Mouse (Mus musculus): ENCODE measurements around the gene Rnf222.

Gene Rnf222

DNA sequence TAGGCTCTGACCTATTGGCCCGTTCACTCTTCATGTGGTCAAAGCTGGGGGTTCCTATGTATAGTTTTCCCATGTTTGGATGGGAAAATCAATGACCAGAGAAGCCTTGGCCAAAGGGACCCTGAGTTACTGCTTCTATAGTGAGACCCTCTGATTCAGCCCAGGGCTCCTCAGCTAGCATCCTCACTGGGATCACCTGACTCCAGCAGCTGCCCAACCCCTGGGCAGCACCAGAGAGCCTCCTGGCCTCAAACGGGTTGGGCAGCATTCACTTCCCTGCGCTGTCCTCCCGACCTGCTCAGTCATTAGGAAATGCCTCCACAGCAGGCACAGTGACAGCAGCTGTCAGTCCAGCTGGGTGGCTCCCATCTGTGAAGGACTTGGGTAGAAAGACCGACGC, at the start of gene Rnf222:
Gene Rnf222, plus strand, starts transcription at position 301 of the 400 bp plus-strand sequence.
- DNase-seq (ENCODE audit: low read depth) = no peak

DNA sequence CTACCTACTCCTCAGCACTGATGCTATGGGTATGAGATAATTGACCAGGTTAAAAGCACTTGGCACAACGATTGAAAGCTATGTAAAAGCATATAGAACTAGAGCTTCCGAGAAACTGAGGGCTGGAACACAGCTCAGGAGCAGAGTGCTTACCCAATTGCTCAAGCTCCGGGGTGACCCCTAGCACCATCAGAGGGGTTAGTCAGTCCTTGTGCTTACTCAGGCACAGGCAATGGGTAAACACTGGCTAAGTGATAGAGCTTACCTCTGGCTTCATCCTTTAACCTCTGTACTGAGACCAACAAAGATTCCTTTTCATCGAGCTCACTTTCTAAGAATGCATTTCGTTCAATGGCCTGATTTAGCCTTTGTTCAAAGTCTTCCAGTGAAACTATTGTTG, 48.7 kb upstream of the Rnf222 start:
- no peak for DNase-seq (ENCODE audit: low read depth)

GRCm38 (mm10) chr11:68850862-68851261, 37.5 kb upstream of the Rnf222 start:
- DNase-seq (ENCODE audit: low read depth) = no peak

DNA sequence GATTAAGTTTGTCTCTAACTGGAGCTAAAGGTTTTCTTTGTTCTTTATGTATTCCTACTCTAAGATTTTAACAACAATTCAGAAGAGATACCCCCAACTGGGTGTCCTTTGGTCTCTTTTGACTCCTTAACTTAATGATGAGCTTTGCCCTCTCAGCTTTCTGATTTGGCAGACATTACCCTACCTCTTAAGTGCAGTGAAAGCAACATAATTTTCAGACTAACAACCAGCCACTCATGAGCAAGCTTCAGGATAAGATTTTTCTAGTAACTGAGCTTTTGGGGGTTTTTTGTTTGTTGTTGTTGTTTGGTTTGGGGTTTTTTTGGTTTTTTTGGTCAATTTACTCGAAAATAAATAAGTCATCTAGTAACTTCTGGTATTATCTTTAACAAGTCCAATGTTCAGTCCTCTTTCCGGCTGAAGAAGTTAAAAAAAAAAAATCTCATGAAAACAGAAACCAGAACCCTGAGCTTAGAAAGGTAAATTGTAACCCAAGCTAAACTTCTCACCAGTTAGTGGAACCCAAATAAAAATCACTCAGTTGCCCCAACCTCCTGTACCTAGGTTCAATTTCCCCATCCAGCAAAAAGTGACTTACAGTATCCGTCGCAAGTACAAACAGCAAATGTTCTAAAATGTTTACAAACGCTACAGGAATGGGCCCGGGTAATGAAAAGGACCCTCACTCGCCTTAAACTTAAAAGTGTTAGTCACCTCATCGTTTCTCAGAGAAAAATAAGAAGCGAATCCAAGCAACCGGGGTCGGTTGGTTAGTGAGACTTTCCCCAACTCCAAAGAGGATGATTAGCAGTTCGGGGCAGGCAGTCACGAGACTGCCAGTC, 36.5 kb upstream of the Rnf222 start:
- no peak for DNase-seq (ENCODE audit: low read depth)

DNA sequence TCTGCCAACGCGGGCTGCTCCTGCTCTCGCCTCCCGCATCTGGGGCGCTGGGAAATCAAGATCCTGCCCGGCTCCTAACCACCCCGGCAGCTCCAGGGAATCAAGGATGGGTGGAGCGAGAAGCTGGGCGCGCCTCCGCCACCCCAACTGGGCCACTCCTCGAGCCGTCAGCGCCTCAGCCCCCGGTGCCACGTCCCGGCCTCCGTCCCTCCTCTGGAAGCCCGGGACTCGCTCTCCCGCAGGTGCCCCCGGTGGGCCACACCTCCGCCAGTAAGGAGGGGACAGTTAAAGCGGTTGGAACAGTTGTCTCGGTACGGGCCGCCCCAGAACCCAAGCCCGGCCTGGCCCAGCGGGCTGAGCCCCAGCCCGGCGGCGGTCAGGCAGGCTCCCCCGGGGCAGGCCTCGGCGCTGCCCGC, 35.9 kb upstream of the Rnf222 start:
- DNase-seq (ENCODE audit: low read depth) = peak; percentile 55

GRCm38 (mm10) chr11:68852932-68853409, 35.4 kb upstream of the Rnf222 start:
- DNase-seq (ENCODE audit: low read depth) = peak; percentile 98

DNA sequence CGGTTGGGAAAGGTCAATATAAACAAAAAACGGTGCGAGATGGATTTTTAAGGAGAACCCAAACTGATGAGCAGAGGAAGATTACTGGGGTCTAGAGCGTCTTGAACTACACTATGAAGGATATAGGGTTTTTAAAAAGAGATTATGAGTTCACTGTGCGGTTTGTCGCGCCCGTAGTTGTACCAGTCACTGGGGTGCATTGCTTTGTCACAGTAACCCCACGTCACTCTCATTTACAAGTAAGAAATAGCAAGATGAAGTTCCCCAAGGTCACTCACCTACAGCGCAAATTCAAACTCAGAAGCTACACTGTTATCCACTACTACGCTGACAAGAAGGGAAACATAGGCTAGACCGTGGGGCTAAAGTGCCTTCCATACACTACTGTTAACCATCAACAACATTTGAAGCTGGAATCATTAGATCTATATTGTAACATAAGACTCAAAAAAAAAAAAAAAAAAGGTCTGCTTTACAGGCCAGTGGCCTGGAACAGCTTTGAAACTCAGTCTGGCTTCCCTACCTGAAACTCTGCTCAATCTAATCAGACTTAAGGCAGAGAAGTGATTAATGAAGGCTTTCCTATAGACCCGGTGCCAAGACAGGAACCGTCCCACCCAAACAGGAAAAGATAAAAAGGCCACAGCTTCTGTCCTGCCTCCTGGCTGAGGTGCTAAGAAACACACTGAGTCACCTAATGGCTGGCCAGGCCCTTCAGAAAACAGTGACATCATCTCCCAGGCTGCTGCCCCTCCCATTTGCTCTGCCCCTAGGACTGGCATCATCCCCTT, 34.5 kb upstream of the Rnf222 start:
- DNase-seq (ENCODE audit: low read depth) = peak; percentile 68

- DNase-seq (ENCODE audit: low read depth) = no peak
Observed at GRCm38 (mm10) chr11:68854621-68855020, 33.7 kb upstream of the Rnf222 start.

- no peak for DNase-seq (ENCODE audit: low read depth)
Observed at GRCm38 (mm10) chr11:68857329-68857728, 31.0 kb upstream of the Rnf222 start.

DNA sequence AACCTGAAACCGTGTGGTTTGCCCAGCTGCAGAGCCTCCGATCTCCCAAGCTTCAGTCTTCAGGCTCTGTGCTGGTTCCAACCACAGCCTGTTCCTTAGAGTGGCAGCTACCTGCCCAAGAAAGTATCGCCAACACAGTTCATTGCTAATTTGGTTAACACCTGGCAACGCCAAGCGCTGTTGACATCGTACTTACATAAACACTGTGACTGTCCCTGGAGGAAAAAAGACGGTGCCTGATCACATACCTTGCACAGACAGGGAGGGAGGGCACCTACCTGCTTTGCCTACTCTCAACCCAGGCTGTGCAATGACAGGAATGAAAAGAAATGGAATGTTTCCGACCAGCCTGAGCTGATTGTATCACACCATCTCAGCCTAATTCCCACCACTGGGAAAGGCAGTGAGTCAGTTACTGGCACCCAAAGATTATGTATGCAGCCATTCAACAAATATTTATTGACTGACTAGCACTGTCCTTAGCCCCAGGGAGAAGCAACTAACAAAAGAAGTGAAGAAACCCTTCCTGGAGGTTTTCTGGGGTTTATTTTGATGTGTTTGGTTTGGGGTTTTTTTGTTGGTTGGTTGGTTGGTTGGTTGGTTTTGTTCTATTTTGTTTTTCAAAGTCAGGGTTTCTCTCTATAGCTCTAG, 28.3 kb upstream of the Rnf222 start:
- no peak for DNase-seq (ENCODE audit: low read depth)

DNA sequence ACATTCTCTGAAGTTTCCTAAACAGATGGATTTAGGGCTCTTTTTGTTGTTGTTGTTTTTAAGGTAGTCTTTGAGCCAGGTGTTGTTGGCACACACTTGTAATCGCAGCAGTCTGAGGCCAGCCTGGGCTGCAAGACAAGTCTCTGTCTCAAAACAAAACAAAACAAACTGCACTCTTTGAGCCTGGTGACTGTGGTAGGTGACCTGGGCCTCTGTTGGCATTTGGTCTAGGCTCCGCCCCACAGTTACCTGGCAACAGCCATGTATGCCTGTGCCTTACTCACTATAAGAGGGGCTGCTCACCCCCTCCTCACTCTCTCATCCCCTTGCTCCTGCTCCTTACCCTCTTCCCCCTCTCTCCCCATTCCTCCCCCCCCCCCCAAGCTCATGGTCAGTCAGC, 26.1 kb upstream of the Rnf222 start:
- DNase-seq (ENCODE audit: low read depth) = no peak

DNA sequence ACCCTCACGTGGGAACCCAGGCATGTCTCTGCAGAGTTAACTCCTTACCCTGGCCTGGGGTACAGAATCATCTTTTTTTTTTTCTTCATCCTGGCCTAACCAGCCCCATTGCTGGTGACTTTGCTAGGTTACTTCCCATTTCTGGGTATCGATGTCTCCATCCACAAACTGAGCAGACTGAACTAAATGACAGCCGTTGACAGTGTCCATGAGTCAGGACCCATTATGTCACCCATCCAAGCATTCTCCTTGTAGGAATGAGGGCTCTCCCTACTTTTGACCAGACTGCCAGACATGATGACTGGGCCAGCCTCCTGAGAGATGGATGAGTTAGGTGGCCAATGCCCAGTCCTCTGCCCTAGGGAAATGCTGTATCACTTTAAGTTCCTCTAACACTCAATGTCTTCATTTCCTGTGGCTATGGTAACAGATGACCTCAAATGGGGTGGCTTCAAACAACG, 24.7 kb upstream of the Rnf222 start:
- DNase-seq (ENCODE audit: low read depth) = no peak

GRCm38 (mm10) chr11:68864544-68865189, 23.7 kb upstream of the Rnf222 start:
- no peak for DNase-seq (ENCODE audit: low read depth)

- DNase-seq (ENCODE audit: low read depth) = no peak
Observed at GRCm38 (mm10) chr11:68871277-68871676, 17.1 kb upstream of the Rnf222 start.

GRCm38 (mm10) chr11:68871748-68872147, 16.6 kb upstream of the Rnf222 start, which contains the start of gene Ndel1:
TSS of gene Ndel1 (minus strand) at chr11:68871858.
- DNase-seq (ENCODE audit: low read depth) = no peak

DNA sequence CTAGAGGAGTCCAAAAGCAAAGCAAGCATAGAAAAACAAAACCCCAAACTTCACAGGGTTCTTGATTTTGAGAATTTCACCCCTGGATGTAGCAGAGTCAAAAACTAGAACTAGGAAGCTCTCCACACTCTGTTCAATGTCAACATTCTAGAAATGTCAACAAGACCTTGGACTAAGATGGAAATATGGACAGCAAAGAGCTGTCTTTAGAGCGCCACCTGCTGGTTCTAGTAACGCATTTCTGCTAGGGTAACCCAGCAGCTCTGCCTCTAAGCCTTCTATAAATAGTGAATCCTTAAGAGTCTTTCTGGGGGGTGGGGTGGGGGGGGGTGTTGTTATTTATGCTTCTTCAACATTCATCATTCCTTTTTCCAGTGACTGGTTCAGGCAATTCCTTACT, 13.5 kb upstream of the Rnf222 start:
- peak; percentile 65 for DNase-seq (ENCODE audit: low read depth)

DNA sequence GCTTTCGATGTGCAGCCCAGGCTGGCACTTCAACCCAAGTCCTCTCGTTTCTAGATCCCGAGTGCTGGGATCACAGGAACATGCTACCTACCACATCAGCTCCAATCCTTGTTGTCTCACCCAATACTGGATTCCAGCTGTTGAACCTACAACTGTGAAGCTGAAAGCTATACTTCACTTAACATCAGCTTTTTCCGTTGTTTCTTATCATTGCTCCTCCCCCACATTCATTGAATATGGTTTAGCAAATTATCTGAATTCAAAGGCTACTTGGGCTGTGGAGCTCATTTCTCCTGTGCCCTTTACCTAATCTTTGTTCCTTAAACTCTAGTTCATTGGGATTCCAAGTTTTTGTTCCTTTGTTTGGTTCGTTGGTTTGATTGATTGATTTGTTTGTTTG, 9.5 kb upstream of the Rnf222 start:
- no peak for DNase-seq (ENCODE audit: low read depth)

DNA sequence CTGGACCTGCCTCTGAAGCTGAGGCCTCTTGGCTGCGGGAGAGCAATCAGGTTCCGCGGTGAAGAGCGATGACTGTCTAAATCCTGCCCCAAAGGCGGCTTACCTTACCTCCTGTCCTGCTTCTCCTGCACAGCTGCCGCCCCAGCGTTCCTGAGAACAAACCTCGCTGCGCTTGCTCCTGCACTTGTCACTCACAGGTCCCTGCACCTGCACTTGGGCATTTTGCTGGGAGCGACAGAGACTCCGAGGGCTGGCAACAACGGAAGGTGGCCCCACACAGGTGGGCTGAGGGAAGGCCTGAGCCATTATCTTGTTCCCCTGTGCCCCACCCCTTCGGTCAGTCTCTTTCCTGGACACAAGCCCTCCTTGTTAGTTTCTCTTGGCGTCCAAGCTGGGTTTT, 6.2 kb upstream of the Rnf222 start:
- no peak for DNase-seq (ENCODE audit: low read depth)

DNA sequence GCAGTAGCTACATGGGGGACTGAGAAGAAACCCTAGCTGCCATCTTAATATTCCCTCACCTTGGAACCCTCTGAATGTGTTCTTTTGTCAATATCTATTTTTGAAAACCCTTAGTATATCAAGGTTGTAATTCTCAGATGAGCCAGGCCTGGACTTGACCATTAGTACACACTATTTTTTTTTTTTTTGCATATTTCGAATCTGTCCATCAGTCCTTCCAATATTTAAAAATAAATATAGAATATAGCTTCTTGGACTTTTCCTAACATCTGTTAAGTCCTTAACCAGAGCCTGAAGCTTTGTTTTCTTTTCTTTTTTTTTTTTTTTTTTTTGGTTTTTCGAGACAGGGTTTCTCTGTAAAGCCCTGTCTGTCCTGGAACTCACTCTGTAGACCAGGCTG, 4.5 kb upstream of the Rnf222 start:
- DNase-seq (ENCODE audit: low read depth) = no peak

DNA sequence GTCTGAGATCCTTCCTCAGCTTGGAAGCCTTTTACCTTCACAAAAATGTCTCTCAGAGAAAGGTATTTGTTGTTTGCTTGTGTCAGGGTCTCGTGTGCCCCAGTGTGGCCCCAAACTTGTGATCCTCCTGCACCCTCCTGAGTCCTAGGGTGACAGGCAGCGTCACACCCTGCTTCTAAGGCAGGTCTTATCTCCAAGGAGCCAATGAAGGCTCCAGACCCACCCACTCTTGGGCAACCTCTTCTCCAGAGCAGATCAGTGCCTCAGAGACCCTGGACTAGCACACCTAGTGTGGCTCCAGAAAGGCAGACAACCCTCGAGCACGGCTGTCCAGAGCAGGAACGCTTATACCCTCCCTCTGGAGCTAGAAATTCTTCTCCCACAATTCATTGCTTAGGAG, 4.0 kb upstream of the Rnf222 start:
- DNase-seq (ENCODE audit: low read depth) = peak; percentile 55

GRCm38 (mm10) chr11:68886091-68886490, 2.3 kb upstream of the Rnf222 start:
- DNase-seq (ENCODE audit: low read depth) = no peak

GRCm38 (mm10) chr11:68888653-68889052, 300 bp downstream of the Rnf222 start:
- no peak for DNase-seq (ENCODE audit: low read depth)

All from c-Kit-positive CD71-positive TER-119-negative erythroid progenitor cells, embryonic 14.5 days (primary cell).